Mouse (Mus musculus): ENCODE data around the gene Rab20.

The Rab20 gene

GRCm38 (mm10) chr8:11411504-11412124 is 66.9 kb downstream of the Rab20 start:
- peak in 1 of 2 experiments; percentile 22 for DNase-seq (ENCODE audit: low spot score in 2 of 2)

- DNase-seq (ENCODE audit: low spot score in 2 of 2) = peak in 1 of 2 experiments; percentile 55
Observed at GRCm38 (mm10) chr8:11405722-11406481, 72.6 kb downstream of the Rab20 start.

DNA sequence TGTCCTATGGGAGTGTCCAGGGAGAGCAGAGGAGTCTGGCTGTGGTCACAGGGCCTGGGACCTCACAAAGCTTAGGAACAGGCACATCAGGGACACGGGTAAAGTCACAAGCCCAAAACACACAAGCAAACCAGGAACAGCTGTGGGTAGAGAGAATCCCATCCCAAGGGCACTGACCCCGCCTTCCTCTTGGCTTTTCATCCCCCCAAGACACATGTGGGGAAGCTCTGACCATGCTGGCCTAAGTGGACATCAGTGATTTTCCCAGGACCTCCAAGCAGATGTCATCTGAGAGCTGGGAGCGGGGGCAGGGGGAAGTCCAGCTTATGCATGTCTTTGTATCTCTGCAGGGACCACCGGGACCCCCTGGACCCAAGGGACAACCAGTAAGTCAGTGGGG is 73.9 kb downstream of the Rab20 start:
- no peak for DNase-seq (ENCODE audit: low spot score in 2 of 2)

GRCm38 (mm10) chr8:11403813-11404212 is 74.7 kb downstream of the Rab20 start:
- DNase-seq (ENCODE audit: low spot score in 2 of 2) = no peak
